18 mouse cellular contexts compared by ENCODE assay signal in genomic region chr6:54119461-54119860, GRCm38 (mm10).
DNase-seq lines count a peak whose midpoint lies in the region; ATAC-seq and TF ChIP-seq lines count a peak whose summit lies in the region.
"Had no signal": no experiment of that assay in that cellular context is flagged by ENCODE, and none has a peak within 500 bp of the region (broad histone marks: within the 10 kb centered on the region; RNA-seq: fewer than 3 reads in every experiment).

No protein-coding gene starts in this region.

- no peak for DNase-seq in forebrain, embryonic 10.5 days (ENCODE audit: extremely low spot score, low spot score)
- no peak for DNase-seq in spleen, adult 2 months (ENCODE audit: low read depth in 1 of 2, low spot score in 2 of 2)
- no peak for DNase-seq in spleen, postnatal 14 days (ENCODE audit: low spot score in 2 of 2)
- no peak for DNase-seq in left cerebral cortex, adult 11 months (ENCODE audit: low spot score)
- no peak for DNase-seq in heart, adult 8-10 months (ENCODE audit: low spot score)
- DNase-seq in left cerebral cortex, postnatal 36 days (ENCODE audit: low spot score in 2 of 2) = no peak
- DNase-seq: adrenal gland, postnatal 36 days; kidney, adult 11 months; kidney, postnatal 14 days; liver, postnatal 0 days; lung, postnatal 14 days had no signal

- WGBS in forebrain, embryonic 10.5 days = 71% methylated on average over 2 of the region's 2 CpGs
- 11% methylated on average over 2 of the region's 2 CpGs for WGBS in forebrain, embryonic 16.5 days
- WGBS in spleen, adult 2 months = 71% methylated on average over 2 of the region's 2 CpGs
- WGBS in intestine, postnatal 0 days = 59% methylated on average over 2 of the region's 2 CpGs

- H3K27ac ChIP-seq in forebrain, embryonic 10.5 days = peak overlapping the region; percentile 57
- H3K27ac ChIP-seq in forebrain, embryonic 16.5 days (ENCODE audit: low read length) = no peak overlapping the region; the same call in 1 of the 2 replicates
- H3K27ac ChIP-seq in spleen, adult 2 months (ENCODE audit: insufficient read depth, low read length) = peak overlapping the region; percentile 18; the same call in 1 of the 2 replicates
- peak overlapping the region; percentile 67 for H3K27ac ChIP-seq in intestine, postnatal 0 days (ENCODE audit: low read depth, low read length)
- H3K27ac ChIP-seq: embryonic facial prominence, embryonic 13.5 days; heart, embryonic 10.5 days had no signal

- no peaks in the 10 kb centered on the region for H3K36me3 ChIP-seq in forebrain, embryonic 10.5 days (replicated peaks)
- H3K36me3 ChIP-seq in forebrain, embryonic 16.5 days (ENCODE audit: control insufficient read depth, insufficient read depth) = no peaks in the 10 kb centered on the region
- no peaks in the 10 kb centered on the region for H3K36me3 ChIP-seq in spleen, adult 2 months (ENCODE audit: control insufficient read depth, insufficient read depth, low read length)
- H3K36me3 ChIP-seq in intestine, postnatal 0 days (ENCODE audit: control insufficient read depth, insufficient read depth) = no peaks in the 10 kb centered on the region
- H3K36me3 ChIP-seq: embryonic facial prominence, embryonic 13.5 days; heart, embryonic 10.5 days; hindbrain, embryonic 10.5 days had no signal

- intact Hi-C loops in left cerebral cortex, postnatal 36 days (cut with DNase I) = no loop called here

- no peak for TF ChIP-seq CTCF in spleen, adult 2 months (IDR thresholded peaks at IDR 0.05; ENCODE audit: extremely low read depth, insufficient read depth, insufficient read length, insufficient replicate concordance)
- no peak for TF ChIP-seq CTCF in intestine, postnatal 0 days (IDR thresholded peaks at IDR 0.05; ENCODE audit: low read depth)

- no peak for ATAC-seq in forebrain, embryonic 16.5 days
- no peak for ATAC-seq in intestine, postnatal 0 days
- ATAC-seq: liver, postnatal 0 days had no signal

- no peaks in the 10 kb centered on the region for H3K27me3 ChIP-seq in forebrain, embryonic 10.5 days (ENCODE audit: poor library complexity, severe bottlenecking)
- H3K27me3 ChIP-seq in forebrain, embryonic 16.5 days (replicated peaks; ENCODE audit: control insufficient read depth, insufficient read depth, low read length) = no peaks in the 10 kb centered on the region
- H3K27me3 ChIP-seq in spleen, adult 2 months (ENCODE audit: control insufficient read depth, insufficient read depth, low read length) = no peaks in the 10 kb centered on the region
- H3K27me3 ChIP-seq in intestine, postnatal 0 days (replicated peaks; ENCODE audit: control insufficient read depth, insufficient read depth, low read length) = no peaks in the 10 kb centered on the region
- H3K27me3 ChIP-seq: embryonic facial prominence, embryonic 13.5 days; megakaryocyte, embryonic 14.5 days had no signal

- H3K4me2 ChIP-seq in forebrain, embryonic 16.5 days (ENCODE audit: low read length) = no peak overlapping the region
- H3K4me2 ChIP-seq in intestine, postnatal 0 days (replicated peaks; ENCODE audit: low read depth) = no peak overlapping the region
- H3K4me2 ChIP-seq: embryonic facial prominence, embryonic 13.5 days had no signal

- H3K4me3 ChIP-seq in forebrain, embryonic 10.5 days = no peak overlapping the region
- H3K4me3 ChIP-seq in forebrain, embryonic 16.5 days (replicated peaks; ENCODE audit: low read length) = no peak overlapping the region
- H3K4me3 ChIP-seq in spleen, adult 2 months (ENCODE audit: extremely low read depth, insufficient read depth, insufficient read length) = no peak overlapping the region
- no peak overlapping the region for H3K4me3 ChIP-seq in intestine, postnatal 0 days (ENCODE audit: low read depth, low read length)
- H3K4me3 ChIP-seq: embryonic facial prominence, embryonic 13.5 days; heart, embryonic 10.5 days; hindbrain, embryonic 10.5 days; layer of hippocampus, adult 2 months; megakaryocyte, embryonic 14.5 days had no signal

- no peaks in the 10 kb centered on the region for H3K9me3 ChIP-seq in forebrain, embryonic 10.5 days
- no peaks in the 10 kb centered on the region for H3K9me3 ChIP-seq in forebrain, embryonic 16.5 days (ENCODE audit: control insufficient read depth, low read length)
- H3K9me3 ChIP-seq in intestine, postnatal 0 days (ENCODE audit: control insufficient read depth) = no peaks in the 10 kb centered on the region
- H3K9me3 ChIP-seq: embryonic facial prominence, embryonic 13.5 days; heart, embryonic 10.5 days; hindbrain, embryonic 10.5 days; megakaryocyte, embryonic 14.5 days had no signal

- TF ChIP-seq POLR2A in spleen, adult 2 months (IDR thresholded peaks at IDR 0.05; ENCODE audit: low read depth, low read length) = no peak

- peaks cover 16% of the 10 kb centered on the region for H3K4me1 ChIP-seq in forebrain, embryonic 10.5 days
- peaks cover 18% of the 10 kb centered on the region for H3K4me1 ChIP-seq in forebrain, embryonic 16.5 days (replicated peaks; ENCODE audit: control insufficient read depth, insufficient read depth, low read length)
- peaks cover 20% of the 10 kb centered on the region; the same call in 1 of the 2 replicates for H3K4me1 ChIP-seq in spleen, adult 2 months (ENCODE audit: control insufficient read depth, insufficient read depth, insufficient read length)
- peaks cover 22% of the 10 kb centered on the region for H3K4me1 ChIP-seq in intestine, postnatal 0 days (replicated peaks; ENCODE audit: control insufficient read depth, insufficient read depth, low read length)

- H3K9ac ChIP-seq in forebrain, embryonic 16.5 days (replicated peaks; ENCODE audit: low read depth, low read length) = no peak overlapping the region
- H3K9ac ChIP-seq in intestine, postnatal 0 days (ENCODE audit: low read depth, low read length) = no peak overlapping the region
- H3K9ac ChIP-seq: embryonic facial prominence, embryonic 13.5 days; liver, postnatal 0 days had no signal
